Mouse (Mus musculus) C2C12 (cell line): ENCODE measurements around the gene Tiam1. TPM values are rescaled to one million over a fixed set of nuclear protein-coding genes. Genes with fewer than 3 reads are reported as not detected.

Experiments
- H3K27me3 ChIP-seq: one replicate; pipeline ENCODE4 v1.6.1; 2011; ENCODE audit not compliant: control insufficient read depth, insufficient read depth, insufficient read length
- H3K36me3 ChIP-seq: one replicate; pipeline ENCODE4 v1.6.1; 2011; ENCODE audit not compliant: control insufficient read depth, insufficient read depth
- H3K4me3 ChIP-seq: one replicate; pipeline ENCODE4 v1.5.1; 2011; ENCODE audit warnings: mild to moderate bottlenecking, control low read depth; ENCODE audit not compliant: poor library complexity, insufficient read depth, severe bottlenecking
- H3K79me2 ChIP-seq: one replicate; pipeline ENCODE4 v1.6.1; 2011; ENCODE audit not compliant: control insufficient read depth, insufficient read depth
- H3K79me3 ChIP-seq: one replicate; pipeline ENCODE4 v1.6.1; 2011; ENCODE audit warnings: low read depth, control low read depth
- H3ac ChIP-seq: one replicate; pipeline ENCODE3; 2011; ENCODE audit warnings: low read depth; ENCODE audit not compliant: control insufficient read depth, insufficient read length
- CEBPB ChIP-seq: IDR thresholded peaks from one replicate; pipeline ENCODE4 v1.6.1; 2011; ENCODE audit warnings: low read depth, mild to moderate bottlenecking, control low read depth, moderate library complexity
- CTCF ChIP-seq: IDR thresholded peaks from one replicate; pipeline ENCODE4 v1.5.1; 2011; ENCODE audit not compliant: control insufficient read depth, insufficient read depth, insufficient read length
- FOSL1 ChIP-seq: IDR thresholded peaks from one replicate; pipeline ENCODE4 v1.8.0; 2011; ENCODE audit warnings: mild to moderate bottlenecking, low read length; ENCODE audit not compliant: poor library complexity, insufficient read depth, severe bottlenecking
- MAX ChIP-seq: IDR thresholded peaks from one replicate; pipeline ENCODE4 v1.6.1; 2011; ENCODE audit warnings: mild to moderate bottlenecking, control low read depth
- MYOD1 ChIP-seq: IDR thresholded peaks from one replicate; pipeline ENCODE4 v1.6.1; 2011; ENCODE audit warnings: low read depth; ENCODE audit not compliant: control insufficient read depth, insufficient read length
- MYOG ChIP-seq: IDR thresholded peaks from one replicate; pipeline ENCODE4 v1.6.1; 2011; ENCODE audit not compliant: control insufficient read depth, insufficient read length; ENCODE audit errors: extremely low read depth
- USF1 ChIP-seq: IDR thresholded peaks from one replicate; pipeline ENCODE4 v1.6.1; 2011; ENCODE audit warnings: low read depth, mild to moderate bottlenecking, control low read depth, moderate library complexity
- polyA plus RNA-seq: library from polyadenylated mRNA; unstranded; fragments of >200 nt; fragmentation: generic; extraction: Trizol; gene quantifications from one replicate; pipeline ENCODE4 v1.2.1, GENCODE M21; 2012; ENCODE audit warnings: missing spikeins

Tiam1 gene
- polyA plus RNA-seq, 1 experiment: 6.9 TPM

- no peaks in the 10 kb centered on the region for H3K27me3 ChIP-seq
- H3K79me3 ChIP-seq: peaks cover 4% of the 10 kb centered on the region
- TF ChIP-seq MAX (no peak), USF1 (no peak), CTCF (no peak), FOSL1 (no peak), MYOG (no peak), MYOD1 (no peak), CEBPB (no peak)
- no peaks in the 10 kb centered on the region for H3K36me3 ChIP-seq
- peaks cover 4% of the 10 kb centered on the region for H3K79me2 ChIP-seq
- no peak overlapping the region for H3K4me3 ChIP-seq
- H3ac ChIP-seq: no peak overlapping the region
These were observed 180.7 kb downstream of the Tiam1 start for GRCm38 (mm10) chr16:89962876-89963275.

- H3ac ChIP-seq: no peak overlapping the region
- H3K4me3 ChIP-seq: no peak overlapping the region
- peaks cover 4% of the 10 kb centered on the region for H3K79me2 ChIP-seq
- H3K36me3 ChIP-seq: no peaks in the 10 kb centered on the region
- peaks cover 4% of the 10 kb centered on the region for H3K79me3 ChIP-seq
- no peaks in the 10 kb centered on the region for H3K27me3 ChIP-seq
- no peak for TF ChIP-seq FOSL1
- no peak for TF ChIP-seq MAX
- TF ChIP-seq USF1: no peak
- no peak for TF ChIP-seq MYOG
- no peak for TF ChIP-seq MYOD1
- TF ChIP-seq CEBPB: no peak
- no peak for TF ChIP-seq CTCF
These were observed 182.7 kb downstream of the Tiam1 start for GRCm38 (mm10) chr16:89960904-89961303.

GRCm38 (mm10) chr16:89960186-89960878, 183.2 kb downstream of the Tiam1 start:
- H3K27me3 ChIP-seq: no peaks in the 10 kb centered on the region
- peaks cover 4% of the 10 kb centered on the region for H3K79me3 ChIP-seq
- peak overlapping the region; percentile 34 for H3K4me3 ChIP-seq
- H3ac ChIP-seq: peak overlapping the region; percentile 91
- peaks cover 4% of the 10 kb centered on the region for H3K79me2 ChIP-seq
- TF ChIP-seq CTCF (no peak), CEBPB (no peak), USF1 (no peak), MYOD1 (no peak), MYOG (no peak), MAX (no peak), FOSL1 (no peak)
- no peaks in the 10 kb centered on the region for H3K36me3 ChIP-seq

GRCm38 (mm10) chr16:89958982-89959381, 184.6 kb downstream of the Tiam1 start:
- H3K79me3 ChIP-seq: peaks cover 4% of the 10 kb centered on the region
- H3K79me2 ChIP-seq: peaks cover 4% of the 10 kb centered on the region
- H3K4me3 ChIP-seq: no peak overlapping the region
- TF ChIP-seq MYOG (no peak), USF1 (no peak), CEBPB (no peak), MAX (no peak), FOSL1 (no peak), CTCF (no peak), MYOD1 (no peak)
- no peak overlapping the region for H3ac ChIP-seq
- H3K27me3 ChIP-seq: no peaks in the 10 kb centered on the region
- no peaks in the 10 kb centered on the region for H3K36me3 ChIP-seq

GRCm38 (mm10) chr16:89958030-89958429, 185.5 kb downstream of the Tiam1 start:
- H3K4me3 ChIP-seq: no peak overlapping the region
- no peaks in the 10 kb centered on the region for H3K27me3 ChIP-seq
- H3K36me3 ChIP-seq: no peaks in the 10 kb centered on the region
- H3K79me3 ChIP-seq: peaks cover 4% of the 10 kb centered on the region
- no peak for TF ChIP-seq MYOG
- TF ChIP-seq USF1: no peak
- no peak for TF ChIP-seq MYOD1
- no peak for TF ChIP-seq CTCF
- TF ChIP-seq CEBPB: no peak
- no peak for TF ChIP-seq MAX
- TF ChIP-seq FOSL1: no peak
- no peak overlapping the region for H3ac ChIP-seq
- peaks cover 4% of the 10 kb centered on the region for H3K79me2 ChIP-seq

- Histone ChIP-seq H3ac (no peak overlapping the region), H3K36me3 (no peaks in the 10 kb centered on the region), H3K4me3 (no peak overlapping the region), H3K27me3 (no peaks in the 10 kb centered on the region), H3K79me2 (no peaks in the 10 kb centered on the region), H3K79me3 (peaks cover 4% of the 10 kb centered on the region)
- TF ChIP-seq MAX: no peak
- no peak for TF ChIP-seq CTCF
- TF ChIP-seq MYOD1: no peak
- TF ChIP-seq CEBPB: no peak
- no peak for TF ChIP-seq FOSL1
- TF ChIP-seq MYOG: no peak
- TF ChIP-seq USF1: no peak
These were observed 189.0 kb downstream of the Tiam1 start for GRCm38 (mm10) chr16:89954525-89954924.
